Mouse (Mus musculus): ENCODE data around the gene Gm10840.

- TF ChIP-seq POLR2A (IDR thresholded peaks at IDR 0.05; ENCODE audit: low read depth, low read length), result no peak
- TF ChIP-seq CTCF (IDR thresholded peaks at IDR 0.05; ENCODE audit: extremely low read depth, insufficient read length, insufficient replicate concordance, low read depth, low read length), result no peak
These were observed 34.7 kb downstream of the Gm10840 start for GRCm38 (mm10) chr11:106195341-106195740.

Measured in small intestine, adult 2 months (tissue).